Mouse (Mus musculus) intestine, embryonic 14.5 days (tissue): ENCODE measurements around the gene Olfr457. TPM values are rescaled to one million over a fixed set of nuclear protein-coding genes. Genes with fewer than 3 reads are reported as not detected.

ENCODE experiments used
- ATAC-seq: fragments of 200-750 bp; cut with Nextera tagmentation; replicated peaks from 2 replicates; pipeline ENCODE4 v1.8.0; 2017; ENCODE audit warnings: low read depth, moderate number of reproducible peaks, moderate TSS enrichment, moderate library complexity; ENCODE audit not compliant: low FRiP score, low TSS enrichment
- DNase-seq: peaks from one replicate; pipeline ENCODE4 v3.0.0-alpha.2; 2018; ENCODE audit warnings: low spot score
- H3K27ac ChIP-seq: fragments of 300-500 bp; sonication (generic); 2 replicates; pipeline ENCODE4 v1.5.1; 2014; ENCODE audit warnings: low read depth, mild to moderate bottlenecking, control low read depth
- H3K27me3 ChIP-seq: fragments of 300-500 bp; sonication (generic); replicated peaks from 2 replicates; pipeline ENCODE4 v1.6.1; 2014; ENCODE audit warnings: low read length, control low read depth; ENCODE audit not compliant: control insufficient read depth, insufficient read depth
- H3K36me3 ChIP-seq: fragments of 300-500 bp; sonication (generic); 2 replicates; pipeline ENCODE4 v1.6.1; 2014; ENCODE audit warnings: low read length, control low read depth; ENCODE audit not compliant: control insufficient read depth, insufficient read depth
- H3K4me1 ChIP-seq: fragments of 300-500 bp; sonication (generic); replicated peaks from 2 replicates; pipeline ENCODE4 v1.6.1; 2014; ENCODE audit warnings: low read length, control low read depth, mixed read lengths; ENCODE audit not compliant: control insufficient read depth, insufficient read depth
- H3K4me2 ChIP-seq: fragments of 300-500 bp; sonication (generic); 2 replicates; pipeline ENCODE4 v1.6.1; 2014; ENCODE audit warnings: low read length
- H3K4me3 ChIP-seq: fragments of 300-500 bp; sonication (generic); 2 replicates; pipeline ENCODE4 v1.5.1; 2014; ENCODE audit warnings: low read depth, low read length, control low read depth, mixed read lengths
- H3K9ac ChIP-seq: fragments of 300-500 bp; sonication (generic); 2 replicates; pipeline ENCODE4 v1.6.1; 2014; ENCODE audit warnings: mild to moderate bottlenecking, low read length
- H3K9me3 ChIP-seq: fragments of 300-500 bp; sonication (generic); 2 replicates; pipeline ENCODE4 v1.6.1; 2016; ENCODE audit warnings: low read length, control low read depth; ENCODE audit not compliant: control insufficient read depth
- WGBS: fragments of 180-500 bp; shearing (Covaris S2); extraction: QIAGEN DNeasy Blood & Tissue Kit; methylation state at CpG from one replicate; pipeline ENCODE4 v1.1.7; 2014; 5-methylcytosine and 5-hydroxymethylcytosine counted together
- polyA plus RNA-seq: library from polyadenylated mRNA; unstranded; fragments of >200 nt; fragmentation: Nextera tagmentation; extraction: Ambion mirVana; gene quantifications from 2 replicates; pipeline ENCODE4 v1.2.1, GENCODE M21; 2014

Olfr457 gene
- polyA plus RNA-seq, 1 experiment from 2014 or later = not detected

DNA sequence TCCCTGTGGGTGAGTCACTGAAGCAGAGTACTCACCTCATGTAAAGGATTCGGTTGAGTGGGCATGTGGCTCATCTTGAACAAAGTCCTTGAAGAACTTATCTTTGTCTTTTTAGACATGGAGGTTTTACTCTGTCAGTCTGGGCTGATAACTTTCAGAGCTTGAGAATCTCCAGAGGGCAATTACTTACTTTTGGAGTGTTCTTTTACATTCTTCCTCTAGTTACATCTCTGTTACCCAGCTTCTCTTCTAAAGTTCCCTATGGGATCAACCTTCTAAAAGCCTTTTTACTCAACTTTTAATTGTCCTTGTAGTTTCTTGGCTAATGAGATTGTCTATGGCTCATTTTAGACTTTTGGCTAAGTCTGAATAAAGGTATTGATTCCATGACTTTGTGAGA is 11.0 kb downstream of the Olfr457 start, which contains the start of gene Olfr458:
Gene Olfr458, minus strand, starts transcription at position 101 of the 400 bp plus-strand sequence.
- H3K4me1 ChIP-seq = no peaks in the 10 kb centered on the region
- no peak within 1 kb of the TSS for H3K27ac ChIP-seq
- H3K4me2 ChIP-seq = no peak within 1 kb of the TSS
- H3K36me3 ChIP-seq = no peaks in the 10 kb centered on the region
- ATAC-seq = no peak
- no peak for DNase-seq
- no peaks in the 10 kb centered on the region for H3K9me3 ChIP-seq
- H3K9ac ChIP-seq = no peak within 1 kb of the TSS
- no peaks in the 10 kb centered on the region for H3K27me3 ChIP-seq
- no peak within 1 kb of the TSS for H3K4me3 ChIP-seq
- 74% methylated on average over 1 of the region's 1 CpGs for WGBS

DNA sequence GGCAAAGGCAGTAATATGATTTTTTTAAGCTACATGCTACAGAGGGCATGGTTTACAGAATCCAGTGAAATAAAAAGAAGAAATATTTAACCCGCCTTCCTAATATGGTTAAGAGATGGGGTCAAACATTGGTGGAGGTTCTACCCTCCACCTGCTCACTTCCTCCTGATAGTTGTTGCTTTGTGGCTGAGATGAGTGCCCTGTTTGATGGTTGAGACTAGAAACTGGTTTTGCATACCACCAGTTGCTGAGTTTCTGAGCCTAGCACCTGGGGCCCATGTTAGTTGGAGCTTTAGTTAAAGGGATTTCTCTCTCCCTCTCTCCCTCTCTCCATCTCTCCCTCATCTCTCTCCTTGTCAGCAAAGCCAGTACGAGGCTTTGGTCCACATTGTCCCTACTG is 28.8 kb downstream of the Olfr457 start:
- Histone ChIP-seq H3K4me3 (no peak overlapping the region), H3K9ac (no peak overlapping the region), H3K9me3 (no peaks in the 10 kb centered on the region), H3K4me1 (no peaks in the 10 kb centered on the region), H3K36me3 (no peaks in the 10 kb centered on the region), H3K27me3 (no peaks in the 10 kb centered on the region), H3K27ac (no peak overlapping the region), H3K4me2 (no peak overlapping the region)
- WGBS = 81% methylated on average over 2 of the region's 2 CpGs
- ATAC-seq = no peak
- no peak for DNase-seq

DNA sequence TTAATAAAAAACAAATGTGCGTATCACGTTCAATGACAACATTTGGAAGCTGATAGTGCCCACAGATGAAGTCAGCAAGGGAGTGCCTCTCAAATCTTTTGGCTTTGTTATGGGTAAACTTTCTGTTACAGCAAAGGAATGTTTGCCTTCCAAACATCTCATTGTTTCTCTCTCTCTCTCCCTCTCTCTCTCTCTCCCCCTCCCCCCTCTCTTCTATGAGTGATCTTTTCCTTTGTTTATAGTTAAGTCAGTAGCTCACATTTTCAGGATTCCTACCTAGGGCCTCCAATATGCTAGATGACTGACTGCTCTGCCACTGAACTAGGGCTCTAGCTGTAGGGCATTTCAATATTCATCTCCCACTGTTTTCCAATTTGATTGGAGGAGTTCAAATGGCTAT is 31.6 kb downstream of the Olfr457 start:
- 50% methylated on average over 2 of the region's 2 CpGs for WGBS
- no peak overlapping the region for H3K27ac ChIP-seq
- no peaks in the 10 kb centered on the region for H3K27me3 ChIP-seq
- H3K36me3 ChIP-seq = no peaks in the 10 kb centered on the region
- H3K9ac ChIP-seq = no peak overlapping the region
- no peak overlapping the region for H3K4me2 ChIP-seq
- H3K4me3 ChIP-seq = no peak overlapping the region
- no peaks in the 10 kb centered on the region for H3K9me3 ChIP-seq
- ATAC-seq (no peak), DNase-seq (no peak)
- no peaks in the 10 kb centered on the region for H3K4me1 ChIP-seq

DNA sequence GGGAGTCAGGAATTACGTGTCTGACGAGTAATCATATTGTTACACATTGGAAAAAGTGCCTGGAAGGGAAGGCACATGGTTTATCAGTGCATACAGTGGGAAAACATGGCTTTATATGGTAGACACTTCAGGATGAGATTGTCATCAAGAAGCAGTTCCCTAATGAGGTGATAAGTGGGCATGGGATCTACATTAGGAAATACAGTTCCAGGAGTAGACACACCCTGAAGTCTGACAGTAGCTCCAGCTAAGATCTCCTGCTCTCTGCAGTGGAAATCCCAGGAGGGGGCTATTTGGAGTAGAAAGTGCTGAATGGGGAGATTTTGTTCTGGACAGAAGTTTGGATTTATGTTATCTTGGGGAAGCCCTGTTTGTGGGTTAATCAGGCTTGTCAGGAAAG is 34.7 kb downstream of the Olfr457 start:
- no peak for ATAC-seq
- WGBS = 57% methylated on average over 2 of the region's 2 CpGs

GRCm38 (mm10) chr6:42435490-42435889 is 40.6 kb downstream of the Olfr457 start:
- Histone ChIP-seq H3K9me3 (no peaks in the 10 kb centered on the region), H3K27ac (no peak overlapping the region), H3K4me3 (no peak overlapping the region), H3K9ac (no peak overlapping the region), H3K27me3 (no peaks in the 10 kb centered on the region), H3K36me3 (no peaks in the 10 kb centered on the region), H3K4me1 (no peaks in the 10 kb centered on the region), H3K4me2 (no peak overlapping the region)
- DNase-seq = no peak
- WGBS = 75% methylated on average over 2 of the region's 2 CpGs
- no peak for ATAC-seq

More for the DNA sequence above, 34.7 kb downstream of the Olfr457 start:
- Histone ChIP-seq H3K36me3 (no peaks in the 10 kb centered on the region), H3K4me2 (no peak overlapping the region), H3K27ac (no peak overlapping the region), H3K4me1 (no peaks in the 10 kb centered on the region), H3K4me3 (no peak overlapping the region), H3K27me3 (no peaks in the 10 kb centered on the region), H3K9ac (no peak overlapping the region), H3K9me3 (no peaks in the 10 kb centered on the region)
- no peak for DNase-seq

- 74% methylated on average over 6 of the region's 6 CpGs for whole genome bisulfite sequencing
- Histone ChIP-seq H3K9ac (no peak within 1 kb of the TSS), H3K27me3 (no peaks in the 10 kb centered on the region), H3K9me3 (no peaks in the 10 kb centered on the region), H3K4me2 (no peak within 1 kb of the TSS), H3K4me1 (no peaks in the 10 kb centered on the region), H3K4me3 (no peak within 1 kb of the TSS), H3K36me3 (no peaks in the 10 kb centered on the region), H3K27ac (no peak within 1 kb of the TSS)
- DNase-seq (no peak), ATAC-seq (no peak)
These were observed 41.7 kb downstream of the Olfr457 start, which contains the start of gene Tas2r126 for GRCm38 (mm10) chr6:42434446-42434845. TSS of gene Tas2r126 (plus strand) at chr6:42434535.

GRCm38 (mm10) chr6:42433554-42433953 is 42.6 kb downstream of the Olfr457 start:
- Histone ChIP-seq H3K9ac (no peak overlapping the region), H3K27me3 (no peaks in the 10 kb centered on the region), H3K4me3 (no peak overlapping the region), H3K9me3 (no peaks in the 10 kb centered on the region), H3K27ac (no peak overlapping the region), H3K4me1 (no peaks in the 10 kb centered on the region), H3K4me2 (no peak overlapping the region), H3K36me3 (no peaks in the 10 kb centered on the region)
- WGBS = 69% methylated on average over 2 of the region's 2 CpGs
- DNase-seq (no peak), ATAC-seq (no peak)

DNA sequence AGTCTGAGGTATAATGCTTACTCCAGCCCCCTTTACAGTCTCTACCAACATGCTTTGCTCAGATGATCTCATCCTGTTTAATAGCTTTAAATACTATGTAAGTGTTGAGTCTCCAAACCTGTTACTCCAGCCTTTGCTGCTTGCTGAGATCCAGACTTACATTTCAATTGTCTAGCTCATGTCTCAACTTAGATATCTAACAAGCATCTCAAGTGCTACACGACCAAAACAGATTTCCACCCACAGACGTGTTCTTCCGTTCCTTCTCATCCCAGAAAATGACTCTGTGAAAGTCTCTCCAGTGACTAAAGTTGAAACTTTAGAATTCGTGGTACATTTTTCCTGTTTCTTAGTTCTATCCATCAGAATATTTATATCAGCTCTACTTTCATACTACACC is 49.8 kb downstream of the Olfr457 start:
- no peak overlapping the region for H3K27ac ChIP-seq
- ATAC-seq (no peak), DNase-seq (no peak)
- H3K27me3 ChIP-seq = no peaks in the 10 kb centered on the region
- no peaks in the 10 kb centered on the region for H3K4me1 ChIP-seq
- H3K9me3 ChIP-seq = no peaks in the 10 kb centered on the region
- no peak overlapping the region for H3K4me3 ChIP-seq
- H3K9ac ChIP-seq = no peak overlapping the region
- WGBS = 89% methylated on average over 4 of the region's 4 CpGs
- no peaks in the 10 kb centered on the region for H3K36me3 ChIP-seq
- H3K4me2 ChIP-seq = no peak overlapping the region

GRCm38 (mm10) chr6:42424472-42424871 is 51.7 kb downstream of the Olfr457 start:
- H3K36me3 ChIP-seq = no peaks in the 10 kb centered on the region

More at GRCm38 (mm10) chr6:42424472-42424871, 51.7 kb downstream of the Olfr457 start:
- no peaks in the 10 kb centered on the region for H3K9me3 ChIP-seq
- no peak overlapping the region for H3K9ac ChIP-seq
- no peak overlapping the region for H3K27ac ChIP-seq
- H3K4me1 ChIP-seq = no peaks in the 10 kb centered on the region
- no peaks in the 10 kb centered on the region for H3K27me3 ChIP-seq
- no peak for DNase-seq
- H3K4me2 ChIP-seq = no peak overlapping the region
- whole genome bisulfite sequencing = 93% methylated on average over 3 of the region's 3 CpGs
- no peak overlapping the region for H3K4me3 ChIP-seq
- ATAC-seq = no peak
